21 mouse cellular contexts compared by ENCODE assay signal in genomic region chr10:56809006-56809405, GRCm38 (mm10).
DNase-seq lines count a peak whose midpoint lies in the region; ATAC-seq and TF ChIP-seq lines count a peak whose summit lies in the region.
"Had no signal": no experiment of that assay in that cellular context is flagged by ENCODE, and none has a peak within 500 bp of the region (broad histone marks: within the 10 kb centered on the region; RNA-seq: fewer than 3 reads in every experiment).

No protein-coding gene starts in this region.

- H3K4me2 ChIP-seq in lung, embryonic 15.5 days = no peak overlapping the region
- no peak overlapping the region for H3K4me2 ChIP-seq in lung, embryonic 16.5 days (ENCODE audit: low read depth, low read length)
- H3K4me2 ChIP-seq in lung, postnatal 0 days (replicated peaks; ENCODE audit: low read depth, low read length) = no peak overlapping the region

- peak overlapping the region; percentile 53; the same call in 1 of the 2 replicates for H3K27ac ChIP-seq in lung, embryonic 15.5 days
- H3K27ac ChIP-seq in lung, embryonic 16.5 days (ENCODE audit: low read length) = peak overlapping the region; percentile 78
- peak overlapping the region; percentile 20; the same call in 1 of the 2 replicates for H3K27ac ChIP-seq in lung, postnatal 0 days (ENCODE audit: low read length)

- TF ChIP-seq POLR2A in lung, adult 2 months (IDR thresholded peaks at IDR 0.05; ENCODE audit: borderline replicate concordance, extremely low read depth, low read depth, low read length) = no peak

- no peak for DNase-seq in lung, adult 2 months
- no peak for DNase-seq in lung, adult 18-20 months
- peak; percentile 55 for DNase-seq in lung, postnatal 0 days (ENCODE audit: low spot score)
- DNase-seq in lung, postnatal 36 days = no peak
- DNase-seq: adrenal gland, adult 2 months; adrenal gland, adult 8-10 months; adrenal gland, postnatal 10 days; adrenal gland, postnatal 14 days; adrenal gland, postnatal 25 days; adrenal gland, postnatal 36 days; B cell, adult 2 months; cerebellum, adult 11 months; cerebellum, adult 11-12 months; cerebellum, adult 18-20 months had no signal

- no peak overlapping the region for H3K9ac ChIP-seq in lung, embryonic 15.5 days
- no peak overlapping the region for H3K9ac ChIP-seq in lung, embryonic 16.5 days (ENCODE audit: low read length)
- H3K9ac ChIP-seq in lung, postnatal 0 days (replicated peaks; ENCODE audit: low read depth) = no peak overlapping the region

- H3K9me3 ChIP-seq in lung, embryonic 15.5 days = no peaks in the 10 kb centered on the region
- no peaks in the 10 kb centered on the region for H3K9me3 ChIP-seq in lung, embryonic 16.5 days (ENCODE audit: control insufficient read depth, low read length)
- H3K9me3 ChIP-seq in lung, postnatal 0 days (ENCODE audit: low read length) = no peaks in the 10 kb centered on the region
- H3K9me3 ChIP-seq: G1E had no signal

- H3K27me3 ChIP-seq in lung, embryonic 15.5 days = no peaks in the 10 kb centered on the region
- H3K27me3 ChIP-seq in lung, embryonic 16.5 days (ENCODE audit: control insufficient read depth, insufficient read depth, low read depth, low read length) = no peaks in the 10 kb centered on the region
- no peaks in the 10 kb centered on the region for H3K27me3 ChIP-seq in lung, postnatal 0 days (replicated peaks; ENCODE audit: insufficient read depth, low read length)
- H3K27me3 ChIP-seq: CH12.LX had no signal

- no peak overlapping the region for H3K4me3 ChIP-seq in lung, embryonic 15.5 days
- no peak overlapping the region for H3K4me3 ChIP-seq in lung, adult 2 months (replicated peaks; ENCODE audit: extremely low read depth, low read depth, low read length)
- H3K4me3 ChIP-seq in lung, embryonic 16.5 days (ENCODE audit: low read length) = no peak overlapping the region
- no peak overlapping the region for H3K4me3 ChIP-seq in lung, postnatal 0 days (ENCODE audit: low read depth, low read length)

- H3K4me1 ChIP-seq in lung, embryonic 15.5 days = peaks cover 7% of the 10 kb centered on the region; the same call in 1 of the 2 replicates
- no peaks in the 10 kb centered on the region for H3K4me1 ChIP-seq in lung, adult 2 months (ENCODE audit: control insufficient read depth, insufficient read depth, low read length)
- no peaks in the 10 kb centered on the region; the same call in 1 of the 2 replicates for H3K4me1 ChIP-seq in lung, embryonic 16.5 days (replicated peaks; ENCODE audit: control insufficient read depth, insufficient read depth, low read length)
- H3K4me1 ChIP-seq in lung, postnatal 0 days (ENCODE audit: insufficient read depth, low read depth, low read length) = no peaks in the 10 kb centered on the region

- no peak for ATAC-seq in lung, embryonic 15.5 days (ENCODE audit: borderline replicate concordance, extremely low read depth, low FRiP score, low TSS enrichment)
- peak; percentile 28; the same call in 1 of the 2 replicates for ATAC-seq in lung, embryonic 16.5 days (ENCODE audit: low read depth)
- peak; percentile 28; the same call in 1 of the 2 replicates for ATAC-seq in lung, postnatal 0 days
- ATAC-seq: activated CD4-positive, CD25-positive, alpha-beta regulatory T cell, adult 4 months; CD4-positive, CD25-positive, alpha-beta regulatory T cell, adult 4 months; Patski had no signal

- TF ChIP-seq EP300 in lung, postnatal 0 days (IDR thresholded peaks at IDR 0.05) = peak; percentile 91

- 53% methylated on average over 1 of the region's 1 CpGs for WGBS in lung, embryonic 15.5 days
- 70% methylated on average over 1 of the region's 1 CpGs for WGBS in lung, adult 2 months
- 49% methylated on average over 1 of the region's 1 CpGs for WGBS in lung, embryonic 16.5 days
- 60% methylated on average over 1 of the region's 1 CpGs for WGBS in lung, postnatal 0 days

- TF ChIP-seq CTCF in lung, adult 2 months (IDR thresholded peaks at IDR 0.05; ENCODE audit: insufficient read depth, low read length) = no peak
- TF ChIP-seq CTCF in lung, postnatal 0 days (IDR thresholded peaks at IDR 0.05) = no peak

- no peaks in the 10 kb centered on the region for H3K36me3 ChIP-seq in lung, embryonic 15.5 days
- no peaks in the 10 kb centered on the region for H3K36me3 ChIP-seq in lung, embryonic 16.5 days (ENCODE audit: control insufficient read depth, insufficient read depth, low read length)
- no peaks in the 10 kb centered on the region for H3K36me3 ChIP-seq in lung, postnatal 0 days (ENCODE audit: insufficient read depth, low read length)
- H3K36me3 ChIP-seq: G1E had no signal

Comparison
In these comparisons a context has a peak if more than half of its experiments do, and no peak if none do; other contexts are left out.
1. H3K27ac ChIP-seq: peak in every context shown above with its lines; median percentile 78 in lung, embryonic 16.5 days; 53 in lung, embryonic 15.5 days; 20 in lung, postnatal 0 days.